Mouse (Mus musculus) stomach, postnatal 0 days (tissue): ENCODE data around the gene Bmp6. TPM values are rescaled to one million over a fixed set of nuclear protein-coding genes. Genes with fewer than 3 reads are reported as not detected.

ENCODE experiments used
- ATAC-seq: fragments of 200-750 bp; cut with Nextera tagmentation; 2 replicates; pipeline ENCODE4 v1.8.0; 2017; ENCODE audit not compliant: low FRiP score, low TSS enrichment
- DNase-seq: peaks from one replicate; pipeline ENCODE4 v3.0.0-alpha.2; 2016; ENCODE audit warnings: low spot score
- H3K27ac ChIP-seq: fragments of 300-500 bp; sonication (generic); replicated peaks from 2 replicates; pipeline ENCODE4 v1.5.1; 2014; ENCODE audit warnings: mild to moderate bottlenecking, control low read depth
- H3K27me3 ChIP-seq: fragments of 300-500 bp; sonication (generic); 2 replicates; pipeline ENCODE4 v1.6.1; 2014; ENCODE audit warnings: low read length; ENCODE audit not compliant: control insufficient read depth, insufficient read depth
- H3K36me3 ChIP-seq: fragments of 300-500 bp; sonication (generic); 2 replicates; pipeline ENCODE4 v1.6.1; 2014; ENCODE audit warnings: low read length, mixed read lengths; ENCODE audit not compliant: control insufficient read depth, insufficient read depth
- H3K4me1 ChIP-seq: fragments of 300-500 bp; sonication (generic); replicated peaks from 2 replicates; pipeline ENCODE4 v1.6.1; 2014; ENCODE audit warnings: antibody characterized with exemption; ENCODE audit not compliant: control insufficient read depth, insufficient read depth
- H3K4me2 ChIP-seq: fragments of 300-500 bp; sonication (generic); replicated peaks from 2 replicates; pipeline ENCODE4 v1.6.1; 2014; ENCODE audit warnings: low read depth, mild to moderate bottlenecking, control low read depth, moderate library complexity
- H3K4me3 ChIP-seq: fragments of 300-500 bp; sonication (generic); 2 replicates; pipeline ENCODE4 v1.5.1; 2014; ENCODE audit warnings: low read depth, low read length, control low read depth
- H3K9ac ChIP-seq: fragments of 300-500 bp; sonication (generic); 2 replicates; pipeline ENCODE4 v1.6.1; 2014; ENCODE audit warnings: mild to moderate bottlenecking, low read length, control low read depth, mixed read lengths
- H3K9me3 ChIP-seq: fragments of 300-500 bp; sonication (generic); 2 replicates; pipeline ENCODE4 v1.6.1; 2016; ENCODE audit warnings: low read length; ENCODE audit not compliant: control insufficient read depth
- CTCF ChIP-seq: IDR thresholded peaks from 2 replicates; pipeline ENCODE4 v1.5.1; 2016; ENCODE audit warnings: antibody characterized with exemption, low read depth, mild to moderate bottlenecking, moderate library complexity
- EP300 ChIP-seq: optimal IDR thresholded peaks from 2 replicates; pipeline ENCODE3; 2016; ENCODE audit warnings: antibody characterized with exemption
- WGBS: fragments of 180-500 bp; shearing (Covaris S2); extraction: QIAGEN DNeasy Blood & Tissue Kit; methylation state at CpG from one replicate; pipeline ENCODE4 v1.1.7; 2014; 5-methylcytosine and 5-hydroxymethylcytosine counted together
- polyA plus RNA-seq: library from polyadenylated mRNA; unstranded; fragments of >200 nt; fragmentation: Nextera tagmentation; extraction: Ambion mirVana; gene quantifications from 2 replicates; pipeline ENCODE4 v1.2.1, GENCODE M21; 2015

The Bmp6 gene
- polyA plus RNA-seq, 1 experiment from 2014 or later, result 1.6 TPM

GRCm38 (mm10) chr13:38314590-38314989 is 30.3 kb upstream of the Bmp6 start:
- Histone ChIP-seq H3K9me3 (no peaks in the 10 kb centered on the region), H3K4me2 (no peak overlapping the region), H3K27me3 (no peaks in the 10 kb centered on the region), H3K4me3 (no peak overlapping the region), H3K4me1 (no peaks in the 10 kb centered on the region), H3K36me3 (no peaks in the 10 kb centered on the region), H3K9ac (no peak overlapping the region), H3K27ac (no peak overlapping the region)
- WGBS, result 68% methylated on average over 7 of the region's 7 CpGs
- ATAC-seq (no peak), DNase-seq (no peak)
- TF ChIP-seq CTCF (no peak), EP300 (no peak)

GRCm38 (mm10) chr13:38318418-38318817 is 26.5 kb upstream of the Bmp6 start:
- TF ChIP-seq CTCF, result no peak
- TF ChIP-seq EP300, result no peak
- H3K9ac ChIP-seq, result no peak overlapping the region
- no peaks in the 10 kb centered on the region for H3K36me3 ChIP-seq
- H3K27me3 ChIP-seq, result no peaks in the 10 kb centered on the region
- H3K9me3 ChIP-seq, result no peaks in the 10 kb centered on the region
- no peak overlapping the region for H3K4me3 ChIP-seq
- whole genome bisulfite sequencing, result 59% methylated on average over 1 of the region's 1 CpGs
- no peak for DNase-seq
- ATAC-seq, result no peak
- no peak overlapping the region for H3K27ac ChIP-seq
- no peaks in the 10 kb centered on the region for H3K4me1 ChIP-seq
- no peak overlapping the region for H3K4me2 ChIP-seq

- H3K4me2 ChIP-seq, result no peak overlapping the region
- no peaks in the 10 kb centered on the region for H3K9me3 ChIP-seq
- no peak overlapping the region for H3K4me3 ChIP-seq
- ATAC-seq (no peak; the same call in 1 of the 2 replicates), DNase-seq (no peak)
- H3K36me3 ChIP-seq, result no peaks in the 10 kb centered on the region
- no peaks in the 10 kb centered on the region for H3K27me3 ChIP-seq
- WGBS, result 32% methylated on average over 10 of the region's 10 CpGs
- no peak overlapping the region for H3K27ac ChIP-seq
- TF ChIP-seq EP300 (no peak), CTCF (no peak)
- no peaks in the 10 kb centered on the region for H3K4me1 ChIP-seq
- H3K9ac ChIP-seq, result no peak overlapping the region
Observed at GRCm38 (mm10) chr13:38320354-38320753, 24.6 kb upstream of the Bmp6 start.

GRCm38 (mm10) chr13:38324452-38324851 is 20.5 kb upstream of the Bmp6 start:
- ATAC-seq, result no peak; the same call in 1 of the 2 replicates
- H3K4me3 ChIP-seq, result no peak overlapping the region
- H3K9ac ChIP-seq, result no peak overlapping the region
- H3K27me3 ChIP-seq, result no peaks in the 10 kb centered on the region
- TF ChIP-seq CTCF, result no peak
- no peak for TF ChIP-seq EP300
- H3K4me1 ChIP-seq, result no peaks in the 10 kb centered on the region
- no peaks in the 10 kb centered on the region for H3K9me3 ChIP-seq
- H3K4me2 ChIP-seq, result no peak overlapping the region
- H3K27ac ChIP-seq, result no peak overlapping the region
- DNase-seq, result no peak
- 30% methylated on average over 10 of the region's 10 CpGs for WGBS
- no peaks in the 10 kb centered on the region for H3K36me3 ChIP-seq

- H3K9ac ChIP-seq, result no peak overlapping the region
- TF ChIP-seq CTCF, result no peak
- TF ChIP-seq EP300, result no peak
- no peak for DNase-seq
Observed at GRCm38 (mm10) chr13:38327377-38327776, 17.5 kb upstream of the Bmp6 start.

GRCm38 (mm10) chr13:38333496-38333895 is 11.4 kb upstream of the Bmp6 start:
- DNase-seq (no peak), ATAC-seq (no peak)

More at GRCm38 (mm10) chr13:38327377-38327776, 17.5 kb upstream of the Bmp6 start:
- H3K4me1 ChIP-seq, result no peaks in the 10 kb centered on the region
- 15% methylated on average over 2 of the region's 2 CpGs for WGBS
- no peak overlapping the region for H3K27ac ChIP-seq
- no peaks in the 10 kb centered on the region for H3K27me3 ChIP-seq
- no peaks in the 10 kb centered on the region for H3K36me3 ChIP-seq
- no peaks in the 10 kb centered on the region for H3K9me3 ChIP-seq
- no peak overlapping the region for H3K4me3 ChIP-seq
- ATAC-seq, result no peak
- H3K4me2 ChIP-seq, result no peak overlapping the region

More at GRCm38 (mm10) chr13:38333496-38333895, 11.4 kb upstream of the Bmp6 start:
- no peak for TF ChIP-seq EP300
- TF ChIP-seq CTCF, result no peak
- 75% methylated on average over 5 of the region's 5 CpGs for WGBS
- H3K4me2 ChIP-seq, result no peak overlapping the region
- no peaks in the 10 kb centered on the region for H3K4me1 ChIP-seq
- H3K4me3 ChIP-seq, result no peak overlapping the region
- H3K36me3 ChIP-seq, result no peaks in the 10 kb centered on the region
- H3K27ac ChIP-seq, result no peak overlapping the region
- no peaks in the 10 kb centered on the region for H3K27me3 ChIP-seq
- no peak overlapping the region for H3K9ac ChIP-seq
- H3K9me3 ChIP-seq, result no peaks in the 10 kb centered on the region
